Mouse (Mus musculus) intestine, embryonic 15.5 days (tissue): ENCODE measurements around the gene Siva1. TPM values are rescaled to one million over a fixed set of nuclear protein-coding genes. Genes with fewer than 3 reads are reported as not detected.

ENCODE experiments used
- ATAC-seq: fragments of 200-750 bp; cut with Nextera tagmentation; 2 replicates; pipeline ENCODE4 v1.8.0; 2017; ENCODE audit warnings: moderate TSS enrichment, moderate library complexity
- H3K27ac ChIP-seq: fragments of 300-500 bp; sonication (generic); 2 replicates; pipeline ENCODE4 v1.5.1; 2015; ENCODE audit warnings: mild to moderate bottlenecking, inconsistent platforms
- H3K27me3 ChIP-seq: fragments of 300-500 bp; sonication (generic); replicated peaks from 2 replicates; pipeline ENCODE4 v1.6.1; 2015; ENCODE audit warnings: inconsistent platforms
- H3K36me3 ChIP-seq: fragments of 300-500 bp; sonication (generic); 2 replicates; pipeline ENCODE4 v1.6.1; 2015; ENCODE audit warnings: inconsistent platforms
- H3K4me1 ChIP-seq: fragments of 300-500 bp; sonication (generic); replicated peaks from 2 replicates; pipeline ENCODE4 v1.6.1; 2015; ENCODE audit warnings: inconsistent platforms
- H3K4me2 ChIP-seq: fragments of 300-500 bp; sonication (generic); replicated peaks from 2 replicates; pipeline ENCODE4 v1.6.1; 2015; ENCODE audit warnings: mild to moderate bottlenecking, inconsistent platforms
- H3K4me3 ChIP-seq: fragments of 300-500 bp; sonication (generic); replicated peaks from 2 replicates; pipeline ENCODE4 v1.5.1; 2015; ENCODE audit warnings: inconsistent platforms
- H3K9ac ChIP-seq: fragments of 300-500 bp; sonication (generic); 2 replicates; pipeline ENCODE4 v1.6.1; 2015; ENCODE audit warnings: inconsistent platforms
- H3K9me3 ChIP-seq: fragments of 300-500 bp; sonication (generic); 2 replicates; pipeline ENCODE4 v1.6.1; 2016; ENCODE audit warnings: inconsistent platforms
- WGBS: fragments of 180-500 bp; shearing (Covaris S2); methylation state at CpG from one replicate; pipeline ENCODE4 v1.1.7; 2015; 5-methylcytosine and 5-hydroxymethylcytosine counted together
- polyA plus RNA-seq: library from polyadenylated mRNA; unstranded; fragments of >200 nt; fragmentation: Nextera tagmentation; extraction: Ambion mirVana; gene quantifications from 2 replicates; pipeline ENCODE4 v1.2.1, GENCODE M21; 2015

Siva1 gene
- polyA plus RNA-seq, 1 experiment from 2014 or later: 183 TPM

GRCm38 (mm10) chr12:112627097-112627881 is 17.2 kb upstream of the Siva1 start:
- no peaks in the 10 kb centered on the region for H3K9me3 ChIP-seq
- H3K36me3 ChIP-seq: no peaks in the 10 kb centered on the region
- no peak overlapping the region for H3K9ac ChIP-seq
- H3K27me3 ChIP-seq: 0 out of 2 replicates have a peak, but pooled peaks cover 2% of the 10 kb centered on the region
- WGBS: 64% methylated on average over 7 of the region's 7 CpGs
- no peak overlapping the region for H3K27ac ChIP-seq
- no peak overlapping the region for H3K4me2 ChIP-seq
- ATAC-seq: no peak
- no peak overlapping the region for H3K4me3 ChIP-seq
- H3K4me1 ChIP-seq: peaks cover 29% of the 10 kb centered on the region

DNA sequence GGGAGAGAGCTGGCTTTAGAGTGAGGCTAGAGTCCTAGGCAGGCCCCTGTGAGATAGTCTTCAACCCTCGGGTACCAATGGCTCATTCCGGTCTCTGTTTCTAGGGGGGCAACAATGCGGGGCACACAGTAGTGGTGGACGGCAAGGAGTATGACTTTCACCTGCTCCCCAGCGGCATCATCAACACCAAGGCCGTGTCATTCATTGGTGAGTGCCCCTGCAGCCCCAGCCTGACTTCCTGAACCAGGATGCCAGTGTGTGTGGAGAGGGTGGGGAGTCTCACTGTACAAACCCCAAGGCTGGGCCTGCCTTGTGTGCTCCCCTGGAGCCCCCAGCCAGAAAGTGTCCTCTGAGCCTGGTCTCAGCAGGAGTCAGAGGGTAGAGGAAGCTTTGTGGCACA is 16.3 kb upstream of the Siva1 start:
- 90% methylated on average over 6 of the region's 6 CpGs for WGBS
- peaks cover 27% of the 10 kb centered on the region for H3K4me1 ChIP-seq
- no peak for ATAC-seq
- H3K4me3 ChIP-seq: no peak overlapping the region
- H3K4me2 ChIP-seq: no peak overlapping the region
- no peaks in the 10 kb centered on the region for H3K9me3 ChIP-seq
- H3K27ac ChIP-seq: peak overlapping the region; percentile 36; the same call in 1 of the 2 replicates
- 0 out of 2 replicates have a peak, but pooled peaks cover 2% of the 10 kb centered on the region for H3K27me3 ChIP-seq
- H3K9ac ChIP-seq: no peak overlapping the region
- H3K36me3 ChIP-seq: no peaks in the 10 kb centered on the region

DNA sequence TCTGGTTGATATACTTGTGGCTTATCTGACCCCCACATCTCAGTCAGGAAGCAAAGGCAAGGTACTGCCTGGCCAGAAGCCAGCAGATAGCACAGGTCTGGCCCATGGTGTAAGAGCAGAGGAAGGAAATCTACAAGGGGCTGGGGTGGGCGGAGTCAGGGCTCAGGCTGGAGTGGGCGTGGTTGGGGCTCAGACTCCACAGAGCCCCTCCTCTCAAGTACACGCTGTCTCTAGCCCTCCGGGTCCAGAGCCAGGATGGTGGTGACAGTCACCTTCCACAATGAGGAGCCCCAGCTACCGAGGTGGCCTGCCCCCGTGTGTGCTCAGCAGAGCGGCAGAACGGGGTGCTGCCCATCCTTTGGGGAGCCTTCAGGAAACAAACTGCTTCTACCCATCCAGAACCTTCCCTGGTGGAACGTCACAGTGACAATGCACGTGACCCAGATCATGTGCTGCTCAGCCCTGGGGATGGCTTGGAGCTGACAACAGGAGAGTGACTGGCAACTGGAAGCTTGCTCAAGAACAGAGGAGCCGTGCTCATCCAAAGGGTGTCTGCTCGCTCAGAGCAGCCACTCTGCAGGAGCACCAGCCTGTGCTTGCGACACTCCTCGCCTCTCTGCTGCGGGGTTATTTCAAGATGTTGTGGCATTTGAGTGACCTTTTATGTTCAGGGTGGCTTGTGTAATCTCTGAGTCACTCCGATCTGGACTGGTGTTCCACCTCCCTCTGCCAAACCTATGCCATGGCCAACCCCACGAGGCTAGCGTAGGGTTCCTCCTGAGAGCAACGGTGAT is 15.4 kb upstream of the Siva1 start:
- Histone ChIP-seq H3K9ac (0 out of 2 replicates have a peak overlapping the region, but pooled peaks have one; percentile 28), H3K9me3 (no peaks in the 10 kb centered on the region), H3K27me3 (no peaks in the 10 kb centered on the region), H3K4me3 (peak overlapping the region; percentile 22; the same call in 1 of the 2 replicates), H3K36me3 (no peaks in the 10 kb centered on the region), H3K4me1 (peaks cover 26% of the 10 kb centered on the region), H3K4me2 (peak overlapping the region; percentile 67), H3K27ac (peak overlapping the region; percentile 36; the same call in 1 of the 2 replicates)
- WGBS: 31% methylated on average over 19 of the region's 19 CpGs
- peak; percentile 77 for ATAC-seq

DNA sequence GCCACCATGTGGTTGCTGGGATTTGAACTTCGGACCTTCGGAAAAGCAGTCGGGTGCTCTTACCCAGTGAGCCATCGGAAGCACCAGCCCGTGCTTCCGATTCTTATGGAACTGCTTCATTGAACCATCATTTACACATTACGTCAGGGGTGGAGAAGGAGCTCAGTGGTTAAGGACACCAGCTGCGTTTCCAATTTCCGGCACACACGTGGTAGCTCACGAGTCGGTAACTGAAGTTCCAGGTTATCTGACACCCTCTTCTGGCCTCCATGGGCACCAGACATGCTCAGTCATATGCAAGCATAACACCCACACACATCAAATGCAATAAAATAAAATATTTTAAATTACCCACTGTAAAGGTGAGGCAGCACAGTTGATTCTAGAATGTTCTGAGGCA is 14.4 kb upstream of the Siva1 start:
- ATAC-seq: no peak
- no peak overlapping the region for H3K27ac ChIP-seq
- no peaks in the 10 kb centered on the region for H3K36me3 ChIP-seq
- peaks cover 26% of the 10 kb centered on the region for H3K4me1 ChIP-seq
- 92% methylated on average over 12 of the region's 12 CpGs for WGBS
- H3K9ac ChIP-seq: no peak overlapping the region
- no peak overlapping the region for H3K4me2 ChIP-seq
- H3K4me3 ChIP-seq: no peak overlapping the region
- H3K9me3 ChIP-seq: no peaks in the 10 kb centered on the region
- H3K27me3 ChIP-seq: no peaks in the 10 kb centered on the region

GRCm38 (mm10) chr12:112630796-112631195 is 13.7 kb upstream of the Siva1 start:
- ATAC-seq: no peak
- WGBS: 70% methylated on average over 5 of the region's 5 CpGs
- Histone ChIP-seq H3K27ac (no peak overlapping the region), H3K4me1 (peaks cover 26% of the 10 kb centered on the region), H3K4me3 (no peak overlapping the region), H3K9me3 (no peaks in the 10 kb centered on the region), H3K9ac (no peak overlapping the region), H3K36me3 (no peaks in the 10 kb centered on the region), H3K27me3 (no peaks in the 10 kb centered on the region), H3K4me2 (no peak overlapping the region)

GRCm38 (mm10) chr12:112631472-112631871 is 13.0 kb upstream of the Siva1 start:
- Histone ChIP-seq H3K4me2 (no peak overlapping the region), H3K27me3 (no peaks in the 10 kb centered on the region), H3K9me3 (no peaks in the 10 kb centered on the region), H3K9ac (no peak overlapping the region), H3K27ac (no peak overlapping the region), H3K36me3 (no peaks in the 10 kb centered on the region), H3K4me3 (no peak overlapping the region), H3K4me1 (peaks cover 21% of the 10 kb centered on the region)
- WGBS: 23% methylated on average over 1 of the region's 1 CpGs
- no peak for ATAC-seq

GRCm38 (mm10) chr12:112632084-112632777 is 12.2 kb upstream of the Siva1 start:
- H3K4me1 ChIP-seq: peaks cover 21% of the 10 kb centered on the region
- H3K9ac ChIP-seq: no peak overlapping the region
- no peak overlapping the region for H3K4me2 ChIP-seq
- no peak overlapping the region for H3K4me3 ChIP-seq
- ATAC-seq: no peak
- H3K36me3 ChIP-seq: no peaks in the 10 kb centered on the region
- no peaks in the 10 kb centered on the region for H3K27me3 ChIP-seq
- H3K27ac ChIP-seq: no peak overlapping the region
- no peaks in the 10 kb centered on the region for H3K9me3 ChIP-seq
- 54% methylated on average over 11 of the region's 11 CpGs for WGBS

GRCm38 (mm10) chr12:112632907-112633306 is 11.6 kb upstream of the Siva1 start:
- H3K4me1 ChIP-seq: peaks cover 21% of the 10 kb centered on the region
- no peak overlapping the region for H3K27ac ChIP-seq
- no peak for ATAC-seq
- H3K36me3 ChIP-seq: no peaks in the 10 kb centered on the region
- H3K9me3 ChIP-seq: no peaks in the 10 kb centered on the region
- no peak overlapping the region for H3K4me3 ChIP-seq
- 81% methylated on average over 5 of the region's 5 CpGs for WGBS
- H3K9ac ChIP-seq: no peak overlapping the region
- no peak overlapping the region for H3K4me2 ChIP-seq
- no peaks in the 10 kb centered on the region for H3K27me3 ChIP-seq

DNA sequence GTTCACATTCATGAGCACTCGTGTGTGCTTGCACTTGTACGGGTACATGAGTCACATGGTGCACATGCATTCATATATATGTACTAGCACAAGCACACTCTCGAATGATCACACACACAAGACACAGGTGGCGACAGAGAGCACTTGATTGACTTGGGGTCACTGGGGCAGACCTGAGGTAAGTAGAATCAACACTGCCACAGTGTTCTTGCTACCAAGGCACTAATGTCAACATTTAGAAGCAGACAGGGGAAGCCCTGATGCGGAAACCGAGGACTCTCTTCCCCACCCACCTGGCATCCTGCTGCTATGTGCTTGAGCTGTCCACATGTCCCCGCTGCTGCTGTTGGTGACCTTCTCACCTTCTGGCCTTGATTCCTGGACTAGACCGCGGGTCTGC is 10.8 kb upstream of the Siva1 start:
- Histone ChIP-seq H3K27me3 (no peaks in the 10 kb centered on the region), H3K27ac (no peak overlapping the region), H3K4me2 (no peak overlapping the region), H3K4me3 (no peak overlapping the region), H3K36me3 (no peaks in the 10 kb centered on the region), H3K4me1 (peaks cover 16% of the 10 kb centered on the region), H3K9me3 (no peaks in the 10 kb centered on the region), H3K9ac (no peak overlapping the region)
- ATAC-seq: peak; percentile 14; the same call in 1 of the 2 replicates
- 60% methylated on average over 9 of the region's 9 CpGs for WGBS

DNA sequence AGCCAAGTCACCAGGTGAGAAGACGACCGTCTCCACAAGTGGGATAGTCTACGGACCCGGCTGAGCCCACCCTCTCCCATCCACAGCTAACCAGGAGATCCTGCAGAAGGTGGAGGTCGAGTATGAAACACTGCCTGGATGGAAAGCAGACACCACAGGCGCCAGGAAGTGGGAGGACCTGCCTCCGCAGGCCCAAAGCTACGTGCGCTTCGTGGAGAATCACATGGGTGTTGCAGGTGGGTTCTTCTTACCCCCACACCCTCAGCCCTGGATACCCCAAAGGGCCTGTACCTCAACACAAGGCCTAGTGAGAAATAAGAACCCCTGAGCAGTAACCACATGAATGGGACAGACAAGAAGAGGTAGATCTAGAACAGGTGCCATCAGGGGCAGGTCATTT is 5.0 kb upstream of the Siva1 start:
- no peaks in the 10 kb centered on the region for H3K27me3 ChIP-seq
- WGBS: 72% methylated on average over 10 of the region's 10 CpGs

DNA sequence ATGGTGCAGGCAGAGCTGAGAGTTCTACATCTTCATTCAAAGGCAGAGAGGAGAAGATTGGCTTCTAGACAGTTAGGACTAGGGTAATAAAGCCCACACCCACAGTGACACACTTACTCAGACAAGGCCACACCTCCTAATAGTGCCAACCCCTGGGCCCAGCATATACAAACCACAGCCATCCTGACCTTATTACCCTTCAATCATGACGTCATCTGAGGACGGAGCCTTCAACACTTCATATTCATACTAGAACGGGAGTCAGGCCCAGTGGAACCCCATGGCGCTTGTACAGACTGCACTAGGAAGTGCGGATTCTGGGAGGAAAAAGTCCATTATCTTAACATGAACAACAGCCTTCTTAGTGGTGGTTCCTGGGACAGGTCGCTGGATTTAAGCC is 1.4 kb upstream of the Siva1 start:
- no peaks in the 10 kb centered on the region for H3K9me3 ChIP-seq
- H3K27ac ChIP-seq: no peak overlapping the region
- H3K27me3 ChIP-seq: no peaks in the 10 kb centered on the region
- no peak for ATAC-seq
- no peak overlapping the region for H3K4me3 ChIP-seq
- peaks cover 15% of the 10 kb centered on the region for H3K4me1 ChIP-seq
- H3K9ac ChIP-seq: no peak overlapping the region
- H3K36me3 ChIP-seq: no peaks in the 10 kb centered on the region
- 85% methylated on average over 6 of the region's 6 CpGs for WGBS
- H3K4me2 ChIP-seq: no peak overlapping the region

More for the DNA sequence above, 5.0 kb upstream of the Siva1 start:
- Histone ChIP-seq H3K4me3 (no peak overlapping the region), H3K4me2 (no peak overlapping the region), H3K9ac (no peak overlapping the region), H3K9me3 (no peaks in the 10 kb centered on the region), H3K36me3 (no peaks in the 10 kb centered on the region), H3K27ac (no peak overlapping the region), H3K4me1 (0 out of 2 replicates have a peak, but pooled peaks cover 3% of the 10 kb centered on the region)
- no peak for ATAC-seq
